Mouse (Mus musculus) myocyte (in vitro differentiated cells): ENCODE data around the gene Mrps23. TPM values are rescaled to one million over a fixed set of nuclear protein-coding genes. Genes with fewer than 3 reads are reported as not detected.
"Not testable (repeated sequence)": the region's sequence is repeated elsewhere in the genome, so short reads cannot be mapped to it uniquely, and the experiment has no call there.

ENCODE experiments used
- H3K27me3 ChIP-seq: one replicate; pipeline ENCODE4 v1.6.1; 2011; ENCODE audit not compliant: control insufficient read depth, insufficient read depth, insufficient read length
- H3K36me3 ChIP-seq: one replicate; pipeline ENCODE4 v1.6.1; 2011; ENCODE audit not compliant: control insufficient read depth, insufficient read depth
- H3K4me2 ChIP-seq: one replicate; pipeline ENCODE4 v1.6.1; 2011; ENCODE audit warnings: low read depth, control low read depth
- H3K4me3 ChIP-seq: one replicate; pipeline ENCODE4 v1.5.1; 2011; ENCODE audit warnings: mild to moderate bottlenecking, control low read depth, moderate library complexity
- H3K79me2 ChIP-seq: one replicate; pipeline ENCODE4 v1.6.1; 2011; ENCODE audit not compliant: control insufficient read depth, insufficient read depth
- H3ac ChIP-seq: one replicate; pipeline ENCODE4 v1.6.1; 2011; ENCODE audit not compliant: control insufficient read depth, insufficient read length
- CEBPB ChIP-seq: IDR thresholded peaks from 2 replicates; pipeline ENCODE4 v1.6.1; 2011; ENCODE audit warnings: mild to moderate bottlenecking, moderate library complexity; ENCODE audit not compliant: poor library complexity, insufficient read depth, severe bottlenecking
- E2F4 ChIP-seq: IDR thresholded peaks from one replicate; pipeline ENCODE4 v1.6.1; 2011; ENCODE audit warnings: mild to moderate bottlenecking, control low read depth, moderate library complexity; ENCODE audit not compliant: insufficient read depth
- MAX ChIP-seq: IDR thresholded peaks from one replicate; pipeline ENCODE4 v1.6.1; 2011; ENCODE audit warnings: low read depth, mild to moderate bottlenecking, control low read depth
- MYOD1 ChIP-seq, 3 experiments: IDR thresholded peaks; one replicate each; pipeline ENCODE4 v1.6.1; 2011; ENCODE audit warnings: control low read depth in 2 of 3, low read depth in 2 of 3, mild to moderate bottlenecking in 2 of 3, moderate library complexity in 1 of 3; ENCODE audit not compliant: insufficient read length in 2 of 3, control insufficient read depth in 1 of 3
- MYOG ChIP-seq, 3 experiments: IDR thresholded peaks; one replicate each; pipeline ENCODE4 v1.6.1; 2011; ENCODE audit warnings: control low read depth in 2 of 3, low read depth in 2 of 3, mild to moderate bottlenecking in 2 of 3; ENCODE audit not compliant: insufficient read length in 2 of 3, control insufficient read depth in 1 of 3, insufficient read depth in 1 of 3
- POLR2A ChIP-seq: IDR thresholded peaks from one replicate; pipeline ENCODE4 v1.6.1; 2011; ENCODE audit warnings: low read depth, mild to moderate bottlenecking, control low read depth, moderate library complexity; ENCODE audit not compliant: insufficient read length
- POLR2AphosphoS2 ChIP-seq: IDR thresholded peaks from one replicate; pipeline ENCODE4 v1.6.1; 2011; ENCODE audit warnings: low read depth, control low read depth; ENCODE audit not compliant: insufficient read length
- REST ChIP-seq: IDR thresholded peaks from one replicate; pipeline ENCODE4 v1.6.1; 2011; ENCODE audit warnings: mild to moderate bottlenecking, control low read depth, moderate library complexity; ENCODE audit not compliant: insufficient read depth, insufficient read length
- SRF ChIP-seq: IDR thresholded peaks from one replicate; pipeline ENCODE4 v1.6.1; 2011; ENCODE audit warnings: low read depth; ENCODE audit not compliant: control insufficient read depth, insufficient read length
- TCF12 ChIP-seq: IDR thresholded peaks from one replicate; pipeline ENCODE4 v1.6.1; 2011; ENCODE audit warnings: mild to moderate bottlenecking, control low read depth; ENCODE audit not compliant: poor library complexity, insufficient read depth, severe bottlenecking
- TCF3 ChIP-seq: IDR thresholded peaks from one replicate; pipeline ENCODE4 v1.6.1; 2011; ENCODE audit warnings: low read depth, control low read depth; ENCODE audit not compliant: insufficient read length
- USF1 ChIP-seq: IDR thresholded peaks from one replicate; pipeline ENCODE4 v1.6.1; 2011; ENCODE audit warnings: low read depth, mild to moderate bottlenecking, control low read depth, moderate library complexity
- polyA plus RNA-seq: library from polyadenylated mRNA; unstranded; fragments of >200 nt; fragmentation: generic; extraction: Trizol; gene quantifications from one replicate; pipeline ENCODE4 v1.2.1, GENCODE M21; 2012; ENCODE audit warnings: missing spikeins

Gene Mrps23
- polyA plus RNA-seq, 1 experiment, result 319 TPM

DNA sequence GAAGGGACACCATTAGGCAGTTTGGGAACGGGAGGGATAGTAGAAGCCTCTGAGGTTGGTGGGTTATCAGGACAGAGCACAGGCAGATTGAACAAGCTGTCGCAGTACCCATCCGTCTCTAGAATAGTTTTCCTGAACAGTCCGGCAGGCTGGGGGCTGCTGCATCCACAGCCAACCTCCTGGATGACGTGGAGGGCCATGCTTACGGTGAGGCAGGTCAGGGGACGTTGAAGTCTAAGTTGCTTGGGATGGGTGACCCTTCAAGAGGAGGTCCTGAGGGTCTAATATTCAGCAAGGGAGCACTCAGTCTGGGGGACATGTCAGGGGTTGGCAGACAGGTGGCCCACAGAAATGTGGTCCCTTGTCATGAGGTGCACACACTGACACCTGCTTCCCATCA lies 15.6 kb upstream of the Mrps23 start:
- Histone ChIP-seq H3K27me3 (no peaks in the 10 kb centered on the region), H3K4me2 (no peak overlapping the region), H3K4me3 (no peak overlapping the region), H3ac (no peak overlapping the region), H3K79me2 (no peaks in the 10 kb centered on the region), H3K36me3 (no peaks in the 10 kb centered on the region)
- TF ChIP-seq MYOD1 (IDR thresholded peaks at IDR 0.05; ENCODE audit: control insufficient read depth in 1 of 3, insufficient read length in 2 of 3, low read depth in 2 of 3), result no peak
- no peak for TF ChIP-seq TCF12
- TF ChIP-seq TCF3, result no peak
- no peak for TF ChIP-seq CEBPB
- no peak for TF ChIP-seq E2F4
- no peak for TF ChIP-seq USF1
- no peak for TF ChIP-seq MAX
- no peak for TF ChIP-seq SRF
- TF ChIP-seq POLR2A, result no peak

DNA sequence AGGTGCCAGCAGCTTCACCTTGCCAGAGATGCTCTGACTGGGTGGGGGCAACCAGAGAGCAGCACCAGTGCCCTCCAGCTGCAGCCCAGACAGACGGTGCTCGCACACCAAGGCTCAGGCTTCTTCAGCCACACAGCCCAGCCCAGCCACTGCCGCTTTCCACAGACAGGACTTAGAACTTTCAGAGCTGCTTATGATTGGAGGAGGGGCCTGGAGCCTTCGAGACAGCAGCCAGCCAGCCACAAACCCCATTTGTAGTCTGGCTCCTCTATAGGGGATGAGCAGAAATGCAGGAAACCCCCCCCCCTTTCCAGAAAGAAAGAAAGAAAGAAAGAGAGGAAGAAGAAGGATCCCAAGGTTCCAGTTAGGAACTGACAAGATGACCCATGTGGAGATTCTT lies 11.6 kb upstream of the Mrps23 start:
- Histone ChIP-seq H3K4me3 (no peak overlapping the region), H3K36me3 (no peaks in the 10 kb centered on the region), H3K79me2 (no peaks in the 10 kb centered on the region), H3K4me2 (no peak overlapping the region), H3ac (no peak overlapping the region), H3K27me3 (no peaks in the 10 kb centered on the region)
- TF ChIP-seq MYOD1 (IDR thresholded peaks at IDR 0.05; ENCODE audit: control insufficient read depth in 1 of 3, insufficient read length in 2 of 3, low read depth in 2 of 3) (no peak), SRF (no peak), USF1 (no peak), E2F4 (no peak), POLR2A (no peak), MAX (no peak), REST (no peak), POLR2AphosphoS2 (no peak), CEBPB (no peak), TCF3 (no peak), TCF12 (no peak), MYOG (IDR thresholded peaks at IDR 0.05; ENCODE audit: control insufficient read depth in 1 of 3, insufficient read depth in 1 of 3, insufficient read length in 2 of 3, low read depth in 2 of 3) (no peak)

DNA sequence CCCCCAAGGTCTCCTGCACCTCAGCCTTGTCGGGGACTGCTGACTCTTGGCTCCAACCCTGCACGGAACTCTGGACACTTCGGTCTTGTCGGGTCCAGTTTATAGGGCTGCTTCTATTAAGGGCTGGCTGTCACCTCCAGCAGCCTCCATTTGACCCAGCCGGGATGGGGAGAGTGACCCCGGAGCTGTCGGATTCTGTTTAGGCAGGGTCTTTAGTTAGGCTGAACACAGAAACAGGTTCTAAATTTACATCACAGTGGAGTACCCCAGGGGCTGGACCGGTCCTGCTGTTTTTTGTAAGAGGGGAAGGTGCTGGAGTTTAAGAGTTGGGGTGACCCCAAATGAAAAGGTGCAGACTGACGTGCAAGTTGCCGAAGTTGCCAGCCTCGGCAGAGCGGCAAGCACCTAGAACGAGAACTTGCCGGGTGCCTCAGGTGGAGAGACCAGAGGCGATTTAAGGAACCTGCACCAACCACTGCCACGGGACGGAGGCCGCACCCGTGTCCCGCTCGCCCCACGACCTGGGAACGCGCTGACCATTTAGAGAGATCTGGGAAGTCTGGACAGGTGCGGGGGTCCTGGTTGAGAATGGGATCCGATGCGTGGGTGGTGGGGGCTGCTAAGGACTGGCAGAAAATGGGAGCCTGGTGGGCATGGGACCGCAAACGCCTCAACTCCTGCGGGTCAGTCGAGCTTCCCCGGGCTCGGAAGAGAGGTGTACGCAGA lies 10.9 kb upstream of the Mrps23 start:
- H3K27me3 ChIP-seq, result no peaks in the 10 kb centered on the region
- no peak overlapping the region for H3K4me3 ChIP-seq
- H3K4me2 ChIP-seq, result no peak overlapping the region
- H3K79me2 ChIP-seq, result no peaks in the 10 kb centered on the region
- no peaks in the 10 kb centered on the region for H3K36me3 ChIP-seq
- no peak for TF ChIP-seq USF1
- no peak for TF ChIP-seq MAX
- no peak for TF ChIP-seq MYOD1 (IDR thresholded peaks at IDR 0.05; ENCODE audit: control insufficient read depth in 1 of 3, insufficient read length in 2 of 3, low read depth in 2 of 3)
- no peak for TF ChIP-seq CEBPB
- TF ChIP-seq MYOG (IDR thresholded peaks at IDR 0.05; ENCODE audit: control insufficient read depth in 1 of 3, insufficient read depth in 1 of 3, insufficient read length in 2 of 3, low read depth in 2 of 3), result no peak
- no peak for TF ChIP-seq POLR2A
- no peak for TF ChIP-seq E2F4
- no peak for TF ChIP-seq TCF3
- H3ac ChIP-seq, result no peak overlapping the region

DNA sequence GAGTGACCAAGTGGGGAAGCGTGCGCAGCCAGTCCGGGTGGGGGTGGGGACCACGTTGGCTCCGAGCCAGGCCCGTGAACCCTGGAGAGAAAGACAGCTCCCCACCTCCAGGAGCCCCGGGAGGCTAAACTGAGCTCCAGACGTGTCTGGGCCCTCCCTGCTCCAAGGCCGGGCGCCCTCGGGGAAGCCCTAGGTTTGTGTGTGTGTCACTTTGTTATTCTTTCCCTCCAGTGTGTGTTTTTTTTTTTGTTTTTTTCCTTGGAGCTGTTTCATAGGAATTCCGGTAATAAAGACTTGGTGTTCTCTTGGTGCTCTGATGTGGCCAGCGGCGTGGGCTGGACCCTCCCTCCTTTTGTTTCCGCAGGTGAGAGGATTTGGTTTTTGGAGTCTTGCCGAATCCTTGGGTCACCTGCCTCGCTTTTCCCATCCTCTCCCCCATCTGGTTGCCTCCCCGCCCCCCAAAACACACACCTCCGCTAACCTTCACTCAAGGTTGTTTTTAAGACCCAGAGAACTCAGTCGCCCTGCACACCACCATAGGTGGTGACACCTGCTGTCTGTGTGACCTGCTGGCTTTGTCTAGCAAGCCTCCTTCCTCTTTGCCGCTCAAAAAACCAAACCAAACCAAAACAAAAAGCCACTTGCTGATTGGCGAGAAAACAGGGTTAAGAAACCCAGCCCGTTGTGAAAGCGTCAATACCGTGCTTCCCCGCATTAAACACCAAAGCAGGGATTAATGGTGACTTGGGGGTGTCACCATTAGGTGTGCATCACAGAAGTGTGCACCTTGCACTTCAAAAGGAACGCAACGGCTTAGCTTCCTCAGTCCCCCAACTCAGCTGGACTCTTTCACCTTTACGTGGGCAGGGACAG lies 10.1 kb upstream of the Mrps23 start:
- H3K27me3 ChIP-seq, result no peaks in the 10 kb centered on the region
- H3K36me3 ChIP-seq, result no peaks in the 10 kb centered on the region
- H3K4me2 ChIP-seq, result no peak overlapping the region
- TF ChIP-seq USF1, result no peak
- TF ChIP-seq TCF3, result no peak
- TF ChIP-seq MYOG (IDR thresholded peaks at IDR 0.05; ENCODE audit: control insufficient read depth in 1 of 3, insufficient read depth in 1 of 3, insufficient read length in 2 of 3, low read depth in 2 of 3), result no peak
- H3K79me2 ChIP-seq, result no peaks in the 10 kb centered on the region
- H3K4me3 ChIP-seq, result no peak overlapping the region
- H3ac ChIP-seq, result no peak overlapping the region

DNA sequence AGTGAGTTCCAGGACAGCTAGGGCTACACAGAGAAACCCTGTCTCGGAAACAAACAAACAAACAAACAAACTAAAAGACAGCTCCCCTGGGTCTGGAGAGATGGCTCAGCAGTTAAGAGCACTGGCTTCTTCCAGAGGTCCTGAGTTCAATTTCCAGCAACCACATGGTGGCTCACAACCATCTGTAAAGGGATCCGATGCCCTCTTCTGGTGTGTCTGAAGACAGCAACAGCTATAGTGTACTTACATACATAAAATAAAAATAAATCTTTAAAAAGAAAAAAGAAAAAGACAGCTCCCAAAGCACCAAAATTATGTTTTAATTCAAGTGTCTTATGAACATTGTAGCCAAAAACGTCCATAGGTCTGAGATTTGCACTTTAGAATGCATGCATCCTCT lies 8.5 kb upstream of the Mrps23 start:
- not testable (repeated sequence) for H3K4me3 ChIP-seq, H3K36me3 ChIP-seq, H3K27me3 ChIP-seq, H3K79me2 ChIP-seq, H3K4me2 ChIP-seq, H3ac ChIP-seq
